Mouse (Mus musculus): ENCODE measurements around the gene Mgll.

Mgll gene

DNA sequence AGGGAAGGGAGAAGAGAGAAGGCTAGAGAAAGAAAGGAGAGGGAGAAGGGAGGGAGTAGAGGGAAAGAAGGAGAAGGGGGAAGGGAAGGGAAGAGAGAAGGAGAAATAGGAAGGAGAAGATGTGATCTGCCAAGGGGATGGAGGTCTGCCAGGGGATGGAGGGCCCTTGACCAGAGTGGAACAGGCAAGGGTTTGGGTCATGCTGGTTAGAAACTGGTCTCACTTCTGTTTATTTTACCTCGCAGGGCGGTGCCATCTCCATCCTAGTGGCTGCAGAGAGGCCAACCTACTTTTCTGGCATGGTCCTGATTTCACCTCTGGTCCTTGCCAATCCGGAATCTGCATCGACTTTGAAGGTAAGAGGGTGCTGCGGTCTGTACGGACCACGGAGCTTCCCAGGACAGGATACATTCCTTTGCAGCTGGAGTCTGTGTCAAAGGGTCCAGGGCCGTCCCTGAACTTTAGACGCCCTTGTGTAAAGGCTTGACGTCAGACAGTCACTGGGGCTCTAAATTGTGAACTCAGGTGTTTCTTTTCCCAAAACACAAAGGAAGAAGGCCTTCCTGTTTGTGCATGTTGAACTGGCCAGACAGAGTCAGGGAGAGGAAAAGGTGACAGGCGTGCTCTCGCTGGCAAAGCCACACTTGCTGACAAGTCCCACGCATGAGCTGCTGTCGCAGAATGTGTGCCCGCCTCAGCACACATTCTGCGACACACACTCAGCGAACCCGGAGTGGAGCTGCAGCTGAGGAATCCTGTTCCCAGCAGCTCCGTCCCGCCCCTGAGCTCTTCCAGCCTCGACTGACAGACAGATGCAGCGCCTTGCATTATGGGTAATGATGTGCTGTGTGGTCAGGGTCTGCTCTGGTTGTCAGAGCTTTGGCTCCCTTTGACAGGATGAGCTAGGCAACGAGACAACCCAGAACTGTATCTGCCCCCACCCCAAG lies 85.2 kb downstream of the Mgll start:
- DNase-seq = no peak

DNA sequence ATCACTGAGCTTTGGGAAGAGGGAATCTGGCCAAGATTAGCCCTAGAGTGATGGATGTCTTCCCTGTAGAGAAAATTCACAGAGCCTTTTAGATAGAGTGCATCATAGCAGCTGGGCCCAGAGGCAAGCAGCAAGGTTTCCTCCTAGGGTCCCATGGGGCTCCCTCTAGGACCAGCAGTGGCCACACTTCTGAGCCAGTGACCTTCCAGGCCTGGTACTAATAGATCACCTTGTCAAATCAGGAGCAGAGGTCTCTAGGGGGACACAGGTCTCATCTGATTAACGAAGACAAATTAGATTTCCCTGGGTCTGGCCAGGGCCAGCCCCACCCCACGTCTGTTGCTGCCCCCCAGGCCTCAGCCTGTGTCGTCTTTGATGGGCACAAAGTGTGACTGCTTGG lies 86.1 kb downstream of the Mgll start:
- DNase-seq = no peak

DNA sequence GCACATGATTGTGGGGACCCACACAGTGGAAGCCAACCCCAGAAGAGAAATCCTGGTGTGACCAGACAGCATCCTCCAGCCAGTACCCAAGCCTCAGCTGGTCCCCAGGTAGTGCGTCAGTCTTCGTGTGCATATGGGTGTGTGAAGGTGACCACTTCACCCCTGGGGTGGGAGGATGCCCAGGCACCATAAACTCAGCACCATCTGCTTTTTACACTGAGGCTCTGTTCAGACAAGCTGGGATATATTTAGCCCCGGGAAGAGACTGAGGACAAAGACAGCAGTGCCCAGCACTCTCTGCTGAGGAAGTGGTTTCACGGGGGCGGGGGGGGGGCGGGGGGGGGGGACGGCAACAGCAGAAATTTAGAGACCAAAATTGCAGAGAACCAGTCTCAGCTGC lies 87.2 kb downstream of the Mgll start:
- no peak for DNase-seq

DNA sequence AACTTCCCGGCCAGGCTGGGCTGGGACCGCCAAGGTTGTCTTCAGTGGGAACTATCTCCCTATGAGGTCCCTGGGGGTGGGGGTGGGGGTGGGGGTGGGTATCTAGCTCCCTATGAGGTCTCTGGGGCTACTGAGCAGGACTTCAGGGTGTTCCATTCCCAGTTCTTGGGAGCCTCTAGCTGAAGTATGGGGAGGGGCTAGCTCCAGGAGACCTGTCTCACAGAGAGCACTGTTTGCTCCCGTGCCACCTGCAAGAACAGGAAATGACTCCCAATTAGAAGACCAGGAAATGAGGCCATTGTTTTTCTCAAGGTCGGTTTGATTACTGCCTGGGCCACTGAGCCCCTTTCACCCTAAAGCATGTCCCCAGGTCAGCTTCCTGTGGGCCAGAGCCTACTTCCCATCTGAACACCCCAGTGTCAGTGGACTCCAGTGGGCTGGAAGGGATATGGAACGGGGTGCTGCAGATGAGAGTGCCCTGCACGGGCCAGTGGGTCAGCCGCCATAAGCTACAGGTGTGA lies 87.7 kb downstream of the Mgll start:
- DNase-seq = no peak

DNA sequence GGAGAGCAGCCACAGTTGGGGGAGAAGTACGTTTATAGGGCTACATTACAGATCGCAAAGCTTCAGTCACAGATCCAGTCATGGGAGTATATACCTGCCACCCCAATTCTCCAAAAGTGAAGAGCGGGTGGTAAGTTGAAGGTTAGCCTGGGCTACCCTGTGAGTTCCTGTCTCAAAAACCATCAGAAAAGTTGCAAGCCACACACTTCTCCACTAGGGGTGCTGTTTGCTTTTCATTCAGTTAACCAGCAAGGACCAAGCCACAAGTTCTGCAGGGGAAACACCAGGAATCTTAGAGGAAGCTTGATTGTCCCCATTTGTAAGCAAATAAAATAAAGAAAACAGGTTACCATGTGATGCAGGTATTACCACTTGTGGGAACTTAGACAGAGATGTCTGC lies 88.7 kb downstream of the Mgll start:
- DNase-seq = peak; percentile 47

DNA sequence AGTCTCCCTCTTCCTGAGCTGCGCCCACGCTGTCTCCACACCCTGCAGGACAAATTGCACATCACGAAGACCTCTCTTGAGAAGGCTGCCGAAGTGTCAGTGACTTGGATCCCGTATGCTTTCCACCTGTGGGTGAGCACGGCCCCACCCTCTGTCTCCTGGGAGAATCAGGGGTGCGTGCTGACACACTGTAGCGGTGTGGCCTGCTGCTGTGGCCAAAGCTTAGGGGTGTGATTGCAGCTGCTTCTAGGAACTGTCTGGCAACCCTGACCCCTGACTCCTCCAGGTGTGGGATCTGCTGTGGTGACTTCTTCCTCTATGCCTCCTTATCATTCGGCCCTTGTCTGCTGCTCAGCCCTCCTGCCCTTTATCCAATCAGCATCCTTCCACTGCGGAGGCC lies 89.6 kb downstream of the Mgll start:
- DNase-seq = no peak

DNA sequence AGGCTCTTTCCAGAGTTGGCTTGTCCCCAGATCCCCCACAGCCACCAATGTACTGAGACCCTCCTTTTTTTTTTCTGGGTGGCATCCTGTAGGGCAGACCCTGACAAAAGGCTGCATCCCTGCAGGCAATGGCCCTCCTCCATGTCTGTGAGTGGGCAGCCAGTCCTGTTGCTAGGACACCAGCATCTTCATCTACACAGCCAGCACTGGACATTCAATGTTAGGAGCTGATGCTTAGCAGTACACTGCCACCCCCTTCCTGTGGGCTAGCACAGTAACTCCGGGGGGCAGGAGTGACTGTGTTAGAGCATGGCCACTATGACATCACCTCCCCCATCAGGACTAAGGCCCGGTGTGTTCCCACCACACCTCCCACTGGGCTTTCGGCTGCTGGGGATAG lies 90.8 kb downstream of the Mgll start:
- no peak for DNase-seq

DNA sequence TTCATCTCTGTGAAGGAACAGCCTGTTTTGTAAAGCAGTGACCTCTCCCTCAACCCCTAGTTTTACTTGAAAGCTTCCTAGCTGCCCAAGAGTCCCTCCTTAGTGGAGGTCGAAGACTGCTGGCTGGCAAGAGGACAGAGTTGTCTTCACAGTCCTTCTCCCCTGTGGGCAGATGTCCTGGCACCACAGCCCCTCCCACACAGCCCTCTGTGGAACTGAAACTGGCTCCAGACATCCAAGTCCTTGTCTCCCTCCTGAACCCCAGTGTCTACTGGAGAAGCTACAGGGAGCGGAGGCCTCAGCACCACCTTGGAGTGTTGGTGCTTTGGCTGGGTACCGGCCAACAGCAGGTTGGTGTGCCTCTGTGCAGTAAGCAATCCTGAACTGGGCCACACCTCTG lies 91.3 kb downstream of the Mgll start:
- no peak for DNase-seq

DNA sequence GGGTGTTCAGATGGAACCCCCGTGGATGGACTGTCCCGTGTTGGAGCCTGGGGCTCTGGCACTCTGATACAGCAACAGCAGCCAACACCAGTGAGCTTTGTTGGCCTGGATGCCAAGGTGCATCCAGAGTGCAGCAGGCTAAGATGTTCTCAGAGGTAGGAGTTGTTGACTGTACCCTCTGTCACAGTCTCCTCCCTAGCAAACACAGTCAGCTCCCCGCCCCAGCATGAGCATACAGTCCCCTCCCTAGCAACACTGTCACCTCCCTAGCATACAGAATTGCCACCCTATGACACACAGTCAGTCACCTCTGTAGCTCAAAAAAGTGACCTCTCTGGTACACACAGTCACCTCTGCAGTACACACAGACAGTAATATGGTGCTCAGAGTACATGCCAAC lies 92.7 kb downstream of the Mgll start:
- DNase-seq = no peak

DNA sequence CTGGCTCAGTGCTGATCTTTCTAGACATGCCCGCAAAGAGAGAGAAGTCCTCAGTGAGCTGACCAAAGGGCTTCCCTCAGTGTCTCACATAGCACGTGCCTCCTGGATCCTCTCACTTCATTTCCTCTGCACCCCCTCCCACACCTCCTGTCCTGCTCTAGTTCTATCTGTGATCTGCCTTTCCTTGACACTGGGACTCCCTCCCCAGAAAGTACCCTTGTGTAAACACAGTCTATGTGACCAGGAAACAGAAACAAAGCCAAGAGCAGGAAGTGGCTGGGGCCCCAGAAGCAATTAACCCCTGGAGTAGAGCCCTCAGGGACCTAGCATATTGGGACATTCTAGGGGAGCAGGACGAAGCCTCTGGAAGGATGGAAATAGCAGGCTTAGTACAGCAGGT lies 96.6 kb downstream of the Mgll start:
- no peak for DNase-seq

DNA sequence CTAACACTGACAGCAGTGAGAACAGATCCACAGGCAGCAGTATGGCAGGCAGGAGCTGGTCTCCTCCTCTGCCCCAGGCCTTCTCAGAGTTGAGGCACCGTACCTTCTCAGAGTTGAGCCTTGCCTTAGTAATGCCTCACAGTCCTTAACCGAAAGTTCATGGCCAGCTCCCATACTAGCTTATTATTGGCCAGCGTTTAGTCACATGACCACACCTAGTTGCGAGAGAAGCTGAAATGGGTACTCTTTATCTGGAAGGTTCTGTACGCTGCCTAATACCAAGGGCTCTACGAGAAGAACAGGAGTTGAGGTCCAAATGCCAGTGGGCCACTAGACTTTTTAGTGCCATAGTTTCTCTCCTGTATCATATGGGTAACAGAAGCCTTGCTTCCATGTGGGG lies 97.1 kb downstream of the Mgll start:
- no peak for DNase-seq

DNA sequence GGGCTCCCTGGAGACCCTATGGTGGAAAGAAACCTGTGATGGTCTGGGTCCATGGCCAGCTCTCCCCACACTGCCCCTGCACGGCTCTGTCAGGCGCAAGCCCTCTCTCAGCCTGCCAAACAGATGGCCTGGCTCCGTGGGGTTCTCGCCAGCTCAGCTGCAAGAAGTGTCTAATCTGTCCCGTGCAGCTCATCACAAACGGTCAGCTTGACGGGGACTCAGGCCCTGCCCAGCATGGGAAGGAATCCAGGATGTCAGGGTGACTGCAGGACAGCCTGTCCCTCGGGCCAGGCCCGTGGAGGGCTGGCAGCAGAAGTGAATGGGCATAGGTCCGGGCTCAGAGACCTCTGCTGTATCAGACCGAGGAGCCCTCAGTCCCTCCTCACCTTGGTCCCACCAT lies 97.7 kb downstream of the Mgll start:
- no peak for DNase-seq

DNA sequence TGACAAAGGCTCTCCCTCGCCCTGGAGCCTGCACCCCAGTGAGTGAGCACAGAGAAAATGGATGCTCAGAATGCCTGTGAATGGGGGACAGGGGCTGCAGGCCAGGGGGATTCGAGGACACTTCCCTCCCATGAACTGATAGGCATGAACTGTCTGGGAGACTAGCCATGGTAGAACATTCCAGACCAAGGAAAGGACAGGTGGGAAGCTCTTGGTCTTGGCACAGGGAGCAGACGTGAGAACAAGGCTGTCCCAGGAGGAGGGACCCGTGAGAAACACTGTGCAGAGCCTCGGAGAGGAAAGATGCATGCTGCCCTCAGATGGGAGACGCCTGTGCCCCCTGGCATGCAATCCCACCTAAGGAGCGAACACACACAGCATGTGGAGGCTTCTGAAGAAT lies 100.0 kb downstream of the Mgll start:
- DNase-seq = no peak

DNA sequence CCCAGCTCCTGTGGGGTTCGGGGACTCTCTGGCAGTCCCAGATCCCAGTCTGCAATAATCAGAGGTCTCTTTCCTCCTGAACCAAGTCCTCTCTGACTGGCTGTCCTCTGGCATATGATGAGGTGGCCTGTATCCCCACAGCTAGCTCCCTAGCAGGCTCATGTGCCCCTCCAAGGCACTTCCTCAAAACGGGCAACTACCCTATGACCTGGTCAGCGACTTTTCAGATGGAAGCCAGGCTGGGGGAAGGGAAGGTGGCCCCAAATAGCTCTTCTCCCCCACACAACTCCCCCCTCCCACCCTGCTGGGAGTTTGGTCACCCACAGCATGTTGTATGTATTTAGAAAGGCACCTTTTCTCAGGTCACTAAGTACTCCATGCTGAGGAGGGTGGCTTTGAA lies 101.9 kb downstream of the Mgll start:
- no peak for DNase-seq

DNA sequence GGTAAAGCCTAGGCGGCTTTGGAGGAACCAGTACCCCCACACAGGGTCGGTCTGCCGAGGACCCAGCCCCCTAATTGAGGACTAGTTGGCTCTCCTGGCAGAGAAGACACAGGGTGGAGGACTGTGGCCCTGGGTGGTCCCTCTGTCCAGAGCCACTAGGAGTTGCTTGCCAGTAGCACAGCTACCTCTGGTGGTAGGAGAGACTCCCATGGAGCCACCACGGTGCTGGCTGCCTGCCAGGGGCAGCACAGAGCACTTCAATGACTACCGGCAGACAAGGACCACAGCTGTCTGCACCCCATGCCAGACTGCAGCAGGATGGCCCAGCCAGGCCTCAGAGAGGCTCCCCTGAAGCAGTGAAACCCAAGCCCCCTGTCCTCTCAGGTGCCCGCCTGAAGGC lies 102.3 kb downstream of the Mgll start:
- DNase-seq = peak; percentile 71

DNA sequence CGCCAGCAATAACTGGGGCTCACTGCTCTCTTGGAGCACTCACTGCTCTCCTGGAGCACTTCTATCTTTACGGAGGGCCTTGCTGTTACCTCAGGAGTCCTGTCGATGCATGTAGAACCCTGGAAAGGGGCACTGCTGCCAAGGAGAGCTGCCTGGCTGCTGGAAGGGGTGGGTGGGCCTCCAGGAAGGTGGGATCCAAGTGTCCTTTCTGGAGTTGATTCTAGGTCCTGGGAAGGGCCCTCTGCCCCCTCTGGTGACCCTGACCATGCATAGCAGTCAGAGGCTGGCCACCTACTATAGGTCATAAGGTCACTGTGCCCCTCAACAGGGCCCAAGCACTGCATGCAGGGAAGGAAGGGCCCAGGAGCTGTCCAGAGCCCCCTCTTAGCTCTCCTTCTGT lies 102.8 kb downstream of the Mgll start:
- no peak for DNase-seq

DNA sequence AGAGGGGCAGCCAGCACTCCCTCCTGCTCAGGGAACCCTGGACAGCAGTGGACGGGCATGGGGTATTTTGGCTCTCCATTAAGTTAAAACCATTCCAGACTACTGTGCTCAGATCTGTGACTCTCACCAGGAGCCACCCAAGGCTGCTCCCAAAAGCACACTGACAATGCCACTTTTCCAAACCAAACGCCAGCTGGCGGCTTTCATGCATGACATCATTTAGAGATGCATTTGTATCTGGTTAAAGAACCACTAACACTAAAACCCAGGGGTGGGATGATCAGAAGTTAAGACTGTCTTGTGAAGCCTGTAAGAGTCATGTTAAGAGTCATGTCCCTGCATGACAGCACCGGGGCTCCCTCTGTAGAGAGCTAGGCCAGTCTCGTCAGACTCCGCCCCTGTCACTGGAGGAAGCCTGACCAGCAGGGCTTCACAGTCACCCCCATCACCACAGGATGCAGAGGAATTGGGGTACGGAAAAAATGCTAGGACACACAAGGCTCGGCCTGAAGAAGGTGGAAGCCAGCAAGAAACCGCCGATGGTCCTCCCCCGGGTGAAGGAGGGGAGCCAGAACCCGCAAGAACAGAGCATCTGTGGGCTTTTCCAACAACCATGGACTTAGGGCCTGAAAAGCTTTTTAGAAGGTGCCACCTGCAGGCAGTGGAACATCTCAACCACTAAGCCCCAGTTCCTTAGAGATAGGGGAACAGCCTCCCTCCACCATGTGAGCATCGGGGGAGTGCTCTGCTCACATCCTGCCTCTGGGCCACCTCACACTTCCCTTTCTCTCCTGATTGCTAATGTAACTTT lies 103.4 kb downstream of the Mgll start:
- no peak for DNase-seq

DNA sequence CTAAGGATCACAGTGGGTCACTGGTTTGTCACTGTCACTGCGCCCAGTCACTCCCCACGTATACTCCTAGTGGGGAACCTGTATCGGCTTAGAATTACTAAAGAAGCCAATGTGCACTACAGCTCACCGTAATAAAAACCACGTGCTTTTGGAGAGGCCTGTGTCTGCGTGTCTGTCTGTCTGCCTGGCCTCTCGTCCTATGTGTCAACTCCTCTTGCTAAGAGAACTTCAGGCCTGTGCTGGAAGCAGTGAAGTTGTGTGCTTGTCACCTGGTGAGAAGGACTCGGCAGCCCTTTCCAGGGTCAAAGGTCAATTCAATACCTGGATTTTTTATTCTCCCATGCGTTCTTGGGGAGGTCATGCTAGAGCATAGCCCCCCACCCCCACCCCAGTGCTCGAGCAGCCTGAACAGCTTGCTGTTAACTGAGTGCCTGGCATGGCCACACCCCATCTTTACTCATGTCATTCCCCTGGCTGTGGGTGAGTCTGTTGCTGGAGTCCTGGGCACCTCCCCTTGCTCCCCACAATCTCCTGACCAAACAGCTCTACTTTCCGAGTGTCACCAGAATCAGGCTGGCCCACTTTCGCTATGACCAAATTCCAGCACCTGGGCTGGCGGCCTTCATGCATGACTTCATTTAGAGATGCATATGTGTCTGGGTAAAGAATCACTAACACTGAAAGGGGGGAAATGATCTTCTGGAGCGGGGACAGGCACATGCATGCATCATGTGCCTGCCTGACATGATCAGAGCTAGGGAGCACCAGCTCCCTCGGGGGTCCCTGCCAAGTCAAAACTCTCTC lies 104.2 kb downstream of the Mgll start:
- DNase-seq = no peak

DNA sequence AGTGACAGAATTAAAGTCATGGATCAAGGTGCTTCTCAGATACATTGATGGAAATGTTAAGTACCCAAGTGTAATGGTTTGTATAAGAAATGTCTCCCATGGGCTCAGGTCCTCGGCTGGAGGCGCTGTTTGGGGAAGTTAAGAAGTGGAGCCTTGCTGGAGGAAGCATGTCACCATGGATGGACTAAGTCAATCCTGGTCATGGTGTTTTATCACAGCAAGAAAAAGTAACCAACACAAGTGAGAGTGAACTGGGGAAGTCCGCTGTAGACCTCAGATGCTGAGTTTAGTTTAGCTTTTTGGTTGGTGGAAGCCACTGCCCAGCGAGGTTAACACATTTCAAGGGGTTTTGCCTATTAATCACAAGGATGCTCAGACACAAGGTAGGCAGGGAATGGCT lies 105.4 kb downstream of the Mgll start:
- DNase-seq = no peak

DNA sequence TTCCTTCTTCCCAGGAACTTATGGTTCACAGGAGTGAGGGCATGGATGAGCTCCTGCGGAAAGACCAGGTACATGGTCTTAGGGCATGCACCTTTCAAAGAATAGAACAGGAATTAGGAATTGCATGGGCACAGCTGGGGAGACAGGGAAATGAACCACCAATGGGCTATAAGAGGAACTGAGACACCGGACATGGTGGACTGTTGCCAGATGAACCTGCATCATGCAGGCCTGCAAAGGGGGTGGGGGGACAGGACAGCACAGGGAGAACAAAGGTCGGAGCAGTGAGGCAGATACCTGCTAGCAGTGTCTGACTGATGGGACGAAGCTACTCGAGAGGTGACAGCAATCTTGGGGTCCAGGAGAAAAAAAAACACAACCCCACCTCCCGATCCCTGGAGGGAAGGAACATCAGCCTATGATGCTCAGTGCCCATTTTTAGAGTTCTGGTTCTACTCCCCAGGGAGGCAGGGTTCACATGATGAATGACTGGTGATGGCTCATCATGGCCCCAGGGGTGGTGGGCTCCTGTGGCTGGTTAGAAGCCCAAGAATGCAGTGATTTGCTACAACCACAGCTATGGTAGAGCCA lies 106.0 kb downstream of the Mgll start:
- peak; percentile 39 for DNase-seq

DNA sequence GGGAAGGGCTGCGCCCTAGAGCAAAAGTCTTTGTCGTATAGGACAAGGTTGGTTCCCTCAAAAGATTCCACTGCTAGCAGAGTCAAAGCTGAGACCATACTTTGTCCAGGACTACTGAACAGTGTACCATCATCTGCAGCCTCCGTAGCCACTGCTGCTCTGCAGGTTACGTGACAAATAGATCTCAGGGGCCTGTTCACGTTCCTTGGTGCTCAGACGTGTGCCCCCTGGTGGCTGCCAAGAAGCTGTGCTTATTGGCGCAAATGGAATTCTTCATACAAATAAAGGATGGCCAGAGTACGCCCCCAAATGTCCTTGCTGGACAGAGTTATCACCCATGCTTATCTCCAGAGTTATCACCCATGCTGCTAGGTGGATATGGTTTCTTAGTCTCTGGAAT lies 107.2 kb downstream of the Mgll start:
- DNase-seq = peak; percentile 73

DNA sequence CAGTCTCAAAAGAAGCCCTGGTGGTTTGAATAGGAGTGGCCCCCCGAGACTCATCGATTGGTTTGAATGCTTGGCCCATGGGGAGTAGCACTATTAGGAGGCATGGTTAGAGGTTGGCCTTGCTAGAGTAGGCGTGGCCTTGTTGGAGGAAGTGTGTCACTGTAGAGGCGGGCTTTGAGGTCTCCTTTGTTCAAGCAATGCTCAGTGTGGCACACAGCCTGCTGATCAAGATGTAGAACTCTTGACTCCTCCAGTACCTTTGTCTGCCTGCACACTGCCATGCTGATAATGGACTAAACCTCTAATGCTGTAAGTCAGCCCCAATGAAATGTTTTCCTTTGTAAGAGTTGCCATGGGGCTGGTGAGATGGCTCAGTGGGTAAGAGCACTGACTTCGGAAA lies 108.5 kb downstream of the Mgll start:
- no peak for DNase-seq
